Mouse (Mus musculus) kidney, adult 11 months (tissue): ENCODE data around the gene Ap2a2.
A peak's percentile ranks its signal among the peaks of the same experiment; 100 is the strongest.

Experiments used
- DNase-seq: peaks from one replicate; pipeline ENCODE4 v3.0.0; 2022

Gene Ap2a2

DNA sequence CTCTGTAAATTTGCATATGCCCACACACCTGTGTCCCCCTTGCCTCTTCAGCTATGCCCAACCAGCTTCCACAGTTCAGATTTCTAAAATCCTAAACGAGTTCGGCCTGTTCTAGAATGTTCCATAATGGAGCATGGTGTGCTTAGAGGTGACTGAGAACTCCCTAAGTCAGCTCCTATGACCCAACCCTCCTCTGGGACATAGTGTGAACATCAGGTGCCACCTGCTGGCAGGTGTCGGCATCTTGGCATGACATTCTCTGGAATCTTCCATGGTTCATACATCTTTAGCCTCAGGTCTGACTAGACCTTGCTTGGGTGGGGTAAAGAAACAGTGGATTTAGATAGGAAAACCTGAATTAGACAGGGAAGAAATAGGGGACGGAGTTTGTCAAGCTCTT lies 109.0 kb downstream of the Ap2a2 start:
- peak; percentile 49 for DNase-seq

DNA sequence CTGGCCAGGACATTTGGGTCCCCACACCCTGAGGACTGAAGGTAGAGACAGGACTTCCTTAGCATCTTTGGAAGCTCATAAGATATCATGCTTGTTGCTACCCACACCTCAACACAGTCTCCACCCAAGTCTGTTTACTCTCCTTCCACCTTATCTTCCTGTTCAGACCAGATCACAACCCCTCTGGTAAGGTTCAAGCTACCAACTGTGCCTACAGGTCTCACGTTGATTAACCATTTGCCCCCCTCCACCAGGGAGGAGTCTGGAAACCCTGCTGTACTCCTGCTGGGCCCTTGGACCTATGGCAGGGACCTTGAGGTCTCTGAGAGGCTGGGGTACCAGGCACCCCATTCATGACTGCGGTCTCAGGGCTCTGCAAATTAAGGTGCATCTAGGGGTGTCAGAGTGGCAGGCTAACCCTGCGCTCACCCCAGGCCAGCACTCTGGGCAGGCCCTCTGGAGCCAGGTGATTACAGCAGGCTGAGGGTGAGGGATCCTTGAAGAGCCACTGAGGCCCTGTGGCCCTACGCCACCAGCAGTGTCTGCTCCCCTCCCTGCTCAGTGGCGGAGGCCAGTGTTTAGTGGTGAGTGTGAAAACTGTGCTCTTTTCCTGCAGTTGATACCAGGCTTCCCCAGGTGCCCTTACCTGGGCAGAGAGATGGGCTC lies 109.8 kb downstream of the Ap2a2 start:
- DNase-seq, result no peak

DNA sequence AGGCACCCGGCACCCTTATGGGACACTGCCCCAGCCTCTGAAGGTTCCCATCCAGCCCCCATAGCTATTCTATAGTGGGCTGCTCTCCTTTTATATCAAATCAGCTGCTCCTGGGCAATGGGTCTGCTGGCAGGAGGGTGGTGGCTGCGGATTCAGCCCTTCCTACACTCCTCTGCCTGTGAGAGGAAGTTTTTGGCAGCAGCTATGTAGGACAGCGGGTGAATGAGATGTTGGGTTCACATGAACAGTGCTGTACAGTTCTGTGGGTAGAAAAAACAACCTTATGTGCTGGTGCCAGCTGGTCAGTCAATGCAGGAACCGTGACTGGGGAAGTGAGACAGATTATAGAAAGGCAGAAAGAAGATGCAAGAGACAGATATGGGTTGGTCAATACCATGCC lies 116.9 kb downstream of the Ap2a2 start:
- DNase-seq, result no peak
